Mouse (Mus musculus) kidney, postnatal 14 days (tissue): ENCODE measurements around the gene Farp2.
"Not testable (repeated sequence)": the region's sequence is repeated elsewhere in the genome, so short reads cannot be mapped to it uniquely, and the experiment has no call there.

ENCODE experiments used
- DNase-seq: peaks from one replicate; pipeline ENCODE4 v3.0.0; 2022; ENCODE audit warnings: mixed read lengths

Gene Farp2

GRCm38 (mm10) chr1:93511585-93512350 is at the start of gene Farp2:
Gene Farp2 (plus strand): TSS chr1:93512079.
- peak; percentile 98 for DNase-seq

GRCm38 (mm10) chr1:93465066-93465465 is 46.8 kb upstream of the Farp2 start:
- no peak for DNase-seq

- no peak for DNase-seq
Observed at GRCm38 (mm10) chr1:93465746-93466145, 46.1 kb upstream of the Farp2 start.

GRCm38 (mm10) chr1:93468626-93469025 is 43.3 kb upstream of the Farp2 start:
- no peak for DNase-seq

GRCm38 (mm10) chr1:93475694-93476093 is 36.2 kb upstream of the Farp2 start:
- no peak for DNase-seq

GRCm38 (mm10) chr1:93477758-93478585 is 33.9 kb upstream of the Farp2 start:
- peak; percentile 100 for DNase-seq

GRCm38 (mm10) chr1:93478586-93479475 is 33.0 kb upstream of the Farp2 start, which contains the start of gene Hdlbp:
Gene Hdlbp (minus strand): TSS chr1:93478815.
- DNase-seq: peak; percentile 99

GRCm38 (mm10) chr1:93479476-93480083 is 32.3 kb upstream of the Farp2 start:
- peak; percentile 34 for DNase-seq

GRCm38 (mm10) chr1:93486302-93486701 is 25.6 kb upstream of the Farp2 start:
- DNase-seq: not testable (repeated sequence)

- DNase-seq: no peak
Observed at GRCm38 (mm10) chr1:93495312-93495711, 16.6 kb upstream of the Farp2 start.

GRCm38 (mm10) chr1:93506944-93507676 is 4.8 kb upstream of the Farp2 start:
- peak; percentile 10 for DNase-seq

- DNase-seq: not testable (repeated sequence)
Observed at GRCm38 (mm10) chr1:93508576-93508975, 3.3 kb upstream of the Farp2 start.

- DNase-seq: no peak
Observed at GRCm38 (mm10) chr1:93512351-93512690, 442 bp downstream of the Farp2 start.

GRCm38 (mm10) chr1:93513221-93513620 is 1.3 kb downstream of the Farp2 start:
- no peak for DNase-seq

- DNase-seq: peak; percentile 47
Observed at GRCm38 (mm10) chr1:93521491-93521890, 9.6 kb downstream of the Farp2 start.

GRCm38 (mm10) chr1:93522325-93522724 is 10.4 kb downstream of the Farp2 start:
- DNase-seq: no peak

GRCm38 (mm10) chr1:93529801-93530200 is 17.9 kb downstream of the Farp2 start:
- no peak for DNase-seq

- DNase-seq: no peak
Observed at GRCm38 (mm10) chr1:93537227-93537626, 25.3 kb downstream of the Farp2 start.

- DNase-seq: no peak
Observed at GRCm38 (mm10) chr1:93543196-93543595, 31.3 kb downstream of the Farp2 start.

GRCm38 (mm10) chr1:93547286-93547685 is 35.4 kb downstream of the Farp2 start:
- no peak for DNase-seq

- no peak for DNase-seq
Observed at GRCm38 (mm10) chr1:93551427-93551826, 39.5 kb downstream of the Farp2 start.

GRCm38 (mm10) chr1:93563224-93563623 is 51.3 kb downstream of the Farp2 start:
- DNase-seq: no peak
